Mouse (Mus musculus): ENCODE results near the gene Dcdc2b. TPM values are rescaled to one million over a fixed set of nuclear protein-coding genes. Genes with fewer than 3 reads are reported as not detected.

Dcdc2b gene
- polyA plus RNA-seq, 1 experiment from 2014 or later, result 2.3 TPM

DNA sequence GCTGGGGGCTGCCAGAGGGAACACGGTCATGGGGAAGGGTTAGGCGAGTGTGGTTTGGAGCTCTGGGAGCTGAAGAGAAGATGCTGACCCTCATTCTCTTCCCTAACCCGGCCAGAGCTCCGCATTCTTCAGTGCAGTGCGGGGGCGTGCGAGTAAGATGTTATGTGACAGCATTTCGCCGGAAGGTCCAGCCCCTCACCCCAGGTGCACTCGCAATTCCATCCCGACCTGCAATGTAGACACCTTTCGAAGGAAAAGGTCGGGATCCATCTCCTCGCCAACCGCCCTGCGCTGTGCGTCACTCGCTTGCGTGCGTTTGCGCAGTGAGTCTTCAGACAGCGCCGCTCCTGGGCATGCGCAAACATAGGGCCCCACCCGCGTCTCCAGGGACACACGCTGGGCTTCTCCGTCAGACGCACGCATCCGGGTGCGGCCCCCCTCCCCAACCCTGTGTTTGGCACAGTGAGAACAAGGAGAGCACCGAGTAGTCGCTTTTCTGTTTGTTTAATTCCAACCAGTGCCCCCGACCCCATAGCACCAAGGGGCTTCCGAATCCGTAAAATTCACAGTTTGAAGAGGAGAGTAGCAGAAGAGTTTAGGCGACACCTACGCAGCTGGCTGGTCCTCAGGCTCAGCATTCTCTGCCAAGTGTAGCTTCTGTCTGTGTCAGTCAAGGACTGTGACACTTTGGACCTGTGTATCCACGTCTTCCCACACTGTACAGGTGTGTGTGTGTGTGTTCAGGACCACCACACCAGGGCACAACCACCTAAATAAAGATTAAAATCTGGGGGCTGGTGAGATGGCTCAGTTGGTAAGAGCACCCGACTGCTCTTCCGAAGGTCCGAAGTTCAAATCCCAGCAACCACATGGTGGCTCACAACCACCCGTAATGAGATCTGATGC is 5.0 kb upstream of the Dcdc2b start, which contains the start of gene Iqcc:
Iqcc (minus strand) TSS at position 314 of the 906 bp plus-strand sequence.
- Histone ChIP-seq H3K27ac (peak within 1 kb of the TSS; percentile 88), H3K9ac (peak within 1 kb of the TSS; percentile 92), H3K36me3 (peaks cover 22% of the 10 kb centered on the region), H3K27me3 (no peaks in the 10 kb centered on the region), H3K9me3 (no peaks in the 10 kb centered on the region), H3K4me3 (peak within 1 kb of the TSS; percentile 76), H3K4me1 (peaks cover 24% of the 10 kb centered on the region), H3K4me2 (replicated peaks) (peak within 1 kb of the TSS; percentile 88)
- ATAC-seq (ENCODE audit: low FRiP score, low read depth), result peak; percentile 91
- 3% methylated on average over 44 of the region's 44 CpGs for WGBS

DNA sequence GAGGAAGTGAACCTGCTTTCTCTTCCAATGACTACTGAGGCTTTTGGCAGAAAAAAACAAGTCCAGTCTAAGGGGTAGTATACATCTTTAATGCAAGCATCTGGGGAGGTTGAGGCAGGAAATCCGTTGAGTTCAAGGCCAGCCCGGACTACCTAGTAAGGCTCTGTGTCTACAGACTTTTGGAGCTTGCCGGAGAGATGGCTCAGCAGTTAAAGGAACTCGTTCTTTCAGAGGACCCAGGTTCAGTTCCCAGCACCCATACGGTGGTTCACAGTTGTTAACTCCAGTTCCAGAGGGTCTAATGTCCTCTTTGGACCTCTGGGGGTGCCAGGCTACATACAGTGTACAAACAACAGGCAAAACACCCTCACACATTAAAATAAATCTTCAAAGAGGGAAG is 4.0 kb upstream of the Dcdc2b start:
- WGBS, result 94% methylated on average over 5 of the region's 5 CpGs
- H3K36me3 ChIP-seq, result peaks cover 25% of the 10 kb centered on the region
- ATAC-seq (ENCODE audit: low FRiP score, low read depth), result no peak
- no peaks in the 10 kb centered on the region for H3K9me3 ChIP-seq
- peaks cover 20% of the 10 kb centered on the region for H3K4me1 ChIP-seq
- H3K9ac ChIP-seq, result peak overlapping the region; percentile 92
- peak overlapping the region; percentile 88; the same call in 1 of the 2 replicates for H3K27ac ChIP-seq
- peak overlapping the region; percentile 88 for H3K4me2 ChIP-seq (replicated peaks)
- no peaks in the 10 kb centered on the region for H3K27me3 ChIP-seq
- peak overlapping the region; percentile 76 for H3K4me3 ChIP-seq

DNA sequence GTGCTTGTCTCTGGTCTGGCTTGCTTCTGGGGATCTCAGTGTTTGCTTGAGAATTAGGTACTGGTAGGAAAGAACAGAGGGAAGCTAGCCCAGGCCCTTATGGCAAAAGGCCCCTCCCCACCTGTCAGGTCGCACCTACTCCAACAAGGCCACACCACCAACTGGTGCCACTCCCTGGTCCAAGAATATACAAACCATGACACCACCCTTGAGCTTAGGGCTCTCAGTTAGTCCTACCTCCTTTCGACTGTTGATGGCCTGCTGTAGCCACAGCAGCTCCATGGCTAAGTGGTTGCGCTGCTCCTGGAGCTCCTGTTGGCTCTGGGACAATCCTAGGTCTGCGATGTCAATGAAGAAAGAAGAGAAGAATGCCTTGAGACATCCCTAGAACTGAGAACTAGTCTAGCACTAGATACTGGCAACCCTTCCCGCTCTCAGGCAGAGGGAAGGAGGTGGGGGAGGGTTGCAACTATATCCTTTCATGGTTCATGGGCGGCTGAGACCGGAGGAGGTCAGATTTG is 3.1 kb upstream of the Dcdc2b start:
- Histone ChIP-seq H3K27me3 (no peaks in the 10 kb centered on the region), H3K27ac (no peak overlapping the region), H3K36me3 (peaks cover 25% of the 10 kb centered on the region), H3K4me2 (replicated peaks) (no peak overlapping the region), H3K9ac (no peak overlapping the region), H3K4me1 (peaks cover 11% of the 10 kb centered on the region), H3K9me3 (no peaks in the 10 kb centered on the region), H3K4me3 (no peak overlapping the region)
- 96% methylated on average over 7 of the region's 7 CpGs for WGBS
- no peak for ATAC-seq (ENCODE audit: low FRiP score, low read depth)

DNA sequence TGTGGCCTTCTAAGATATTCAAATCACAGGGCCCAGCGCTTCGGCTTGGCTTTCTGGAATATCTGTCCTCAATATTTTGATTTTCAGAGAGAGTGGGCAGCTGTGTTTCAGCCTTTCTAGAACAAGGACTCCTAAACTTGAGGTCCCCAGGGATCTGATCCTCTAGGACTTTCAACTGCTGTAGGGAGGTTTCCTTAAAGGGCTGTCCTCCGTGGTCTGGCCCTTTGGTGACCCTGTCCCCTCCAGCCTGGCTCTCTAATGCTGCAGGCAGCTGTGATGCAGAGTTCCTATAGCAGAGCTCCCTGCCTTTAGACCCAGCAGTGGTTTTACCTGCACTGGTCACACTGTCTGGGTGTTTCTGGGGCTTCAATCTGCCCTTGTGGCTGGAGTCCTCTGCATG is 2.6 kb upstream of the Dcdc2b start:
- Histone ChIP-seq H3K27me3 (no peaks in the 10 kb centered on the region), H3K4me1 (peaks cover 9% of the 10 kb centered on the region), H3K36me3 (peaks cover 25% of the 10 kb centered on the region), H3K9ac (no peak overlapping the region), H3K4me2 (replicated peaks) (no peak overlapping the region), H3K9me3 (no peaks in the 10 kb centered on the region), H3K4me3 (no peak overlapping the region), H3K27ac (no peak overlapping the region)
- WGBS, result 94% methylated on average over 3 of the region's 3 CpGs
- ATAC-seq (ENCODE audit: low FRiP score, low read depth), result no peak

DNA sequence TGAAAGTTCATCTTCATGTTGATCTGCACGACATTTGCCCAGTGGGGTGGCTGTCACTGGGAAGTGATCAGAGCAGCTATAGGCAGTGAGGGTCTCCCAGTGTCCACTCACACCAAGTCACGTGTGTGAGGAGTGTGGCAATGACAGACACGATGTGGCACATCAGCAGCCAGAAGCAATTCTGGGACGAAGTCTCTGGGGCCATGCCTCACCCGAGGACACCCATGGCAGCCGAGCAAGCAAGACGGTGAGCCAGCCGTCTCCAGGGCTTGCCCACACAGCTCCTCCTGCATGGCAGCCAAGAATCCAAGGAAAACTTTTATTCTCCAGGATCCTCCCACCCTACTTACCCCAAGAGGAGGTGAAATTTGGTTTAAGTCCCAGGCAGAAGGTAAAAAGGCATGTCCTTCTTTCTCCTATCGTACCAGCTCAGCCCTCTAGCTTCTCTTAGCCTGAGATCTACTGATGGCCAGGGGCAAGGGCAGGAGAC is 1.8 kb upstream of the Dcdc2b start:
- Histone ChIP-seq H3K9ac (0 out of 2 replicates have a peak overlapping the region, but pooled peaks have one; percentile 8), H3K9me3 (no peaks in the 10 kb centered on the region), H3K4me1 (peaks cover 9% of the 10 kb centered on the region), H3K36me3 (peaks cover 25% of the 10 kb centered on the region), H3K4me3 (no peak overlapping the region), H3K4me2 (replicated peaks) (no peak overlapping the region), H3K27me3 (no peaks in the 10 kb centered on the region), H3K27ac (no peak overlapping the region)
- ATAC-seq (ENCODE audit: low FRiP score, low read depth), result no peak
- 91% methylated on average over 9 of the region's 9 CpGs for WGBS

DNA sequence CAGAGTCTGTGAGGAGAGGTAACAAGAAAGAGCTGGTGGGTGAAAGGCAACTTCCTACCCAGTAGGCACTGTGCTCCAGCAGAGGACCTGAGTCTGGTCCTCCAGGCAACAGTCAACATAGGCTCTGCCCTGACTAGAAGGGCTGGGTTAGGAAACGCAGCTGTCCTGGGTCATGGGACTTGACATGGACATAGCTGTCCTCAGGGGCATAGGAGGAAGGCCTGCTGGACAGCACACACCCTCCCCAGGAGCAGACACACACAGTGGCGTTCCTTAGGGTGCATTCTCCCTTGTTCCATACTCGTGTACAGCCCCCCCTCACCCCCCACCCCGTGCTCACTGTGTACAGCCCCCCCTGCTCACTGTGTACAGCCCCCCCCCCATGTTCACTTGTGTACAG is 3.6 kb downstream of the Dcdc2b start:
- ATAC-seq (ENCODE audit: low FRiP score, low read depth), result no peak
- Histone ChIP-seq H3K4me1 (no peaks in the 10 kb centered on the region), H3K27me3 (no peaks in the 10 kb centered on the region), H3K4me2 (replicated peaks) (no peak overlapping the region), H3K9ac (no peak overlapping the region), H3K36me3 (peaks cover 46% of the 10 kb centered on the region), H3K27ac (no peak overlapping the region), H3K9me3 (no peaks in the 10 kb centered on the region), H3K4me3 (no peak overlapping the region)
- 72% methylated on average over 3 of the region's 4 CpGs for WGBS

DNA sequence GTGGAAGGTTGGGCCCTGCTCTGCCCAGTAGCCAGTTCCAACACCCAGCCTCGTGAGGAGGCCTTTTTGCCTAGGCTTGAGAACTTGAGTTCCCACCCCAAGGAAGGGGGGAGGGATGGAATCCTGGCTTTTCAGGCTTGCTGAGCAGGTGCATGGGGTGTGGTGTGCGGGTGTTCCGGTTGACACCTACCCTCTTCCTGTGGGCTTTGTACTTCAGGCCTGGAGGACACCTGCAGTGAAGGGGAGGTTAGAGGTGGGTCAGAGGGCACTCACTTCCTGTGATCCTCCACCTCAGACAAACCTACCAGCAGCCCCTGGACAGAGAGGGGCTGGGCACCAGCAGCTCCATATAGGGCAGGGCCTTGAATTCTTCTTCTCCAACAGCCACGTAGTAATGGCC is 4.0 kb downstream of the Dcdc2b start:
- Histone ChIP-seq H3K27ac (no peak overlapping the region), H3K9me3 (no peaks in the 10 kb centered on the region), H3K4me1 (no peaks in the 10 kb centered on the region), H3K4me2 (replicated peaks) (no peak overlapping the region), H3K9ac (no peak overlapping the region), H3K36me3 (peaks cover 49% of the 10 kb centered on the region), H3K4me3 (no peak overlapping the region), H3K27me3 (no peaks in the 10 kb centered on the region)
- 68% methylated on average over 4 of the region's 4 CpGs for WGBS
- ATAC-seq (ENCODE audit: low FRiP score, low read depth), result no peak

DNA sequence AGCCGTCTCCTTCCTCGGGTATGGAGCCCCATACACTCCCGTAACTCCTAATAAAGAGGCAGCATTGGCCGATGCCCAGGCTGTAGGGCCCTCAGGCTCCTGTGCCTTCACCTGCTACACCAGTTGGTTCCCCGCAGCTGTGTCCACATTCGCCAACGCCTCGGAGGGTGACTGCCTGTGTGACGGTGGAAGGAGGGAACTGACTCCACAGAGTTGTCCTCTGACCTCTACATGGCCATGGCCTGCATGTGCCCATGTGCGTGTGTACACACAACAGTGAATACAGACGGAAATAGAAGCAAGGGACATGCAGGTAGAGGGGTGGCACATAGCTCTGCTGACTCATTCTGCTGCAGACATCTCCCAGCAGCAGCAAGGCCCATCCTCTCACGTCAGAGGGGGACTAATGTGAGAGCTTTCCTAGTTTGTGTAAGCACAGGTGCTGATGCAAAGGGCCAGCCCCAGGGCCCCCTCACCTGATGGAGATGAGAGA is 4.9 kb downstream of the Dcdc2b start:
- H3K4me3 ChIP-seq, result no peak overlapping the region
- no peak for ATAC-seq (ENCODE audit: low FRiP score, low read depth)
- WGBS, result 81% methylated on average over 12 of the region's 12 CpGs
- H3K9me3 ChIP-seq, result no peaks in the 10 kb centered on the region
- H3K4me1 ChIP-seq, result no peaks in the 10 kb centered on the region
- no peak overlapping the region for H3K4me2 ChIP-seq (replicated peaks)
- no peaks in the 10 kb centered on the region for H3K27me3 ChIP-seq
- peak overlapping the region; percentile 45; the same call in 1 of the 2 replicates for H3K9ac ChIP-seq
- no peak overlapping the region for H3K27ac ChIP-seq
- H3K36me3 ChIP-seq, result peaks cover 54% of the 10 kb centered on the region

DNA sequence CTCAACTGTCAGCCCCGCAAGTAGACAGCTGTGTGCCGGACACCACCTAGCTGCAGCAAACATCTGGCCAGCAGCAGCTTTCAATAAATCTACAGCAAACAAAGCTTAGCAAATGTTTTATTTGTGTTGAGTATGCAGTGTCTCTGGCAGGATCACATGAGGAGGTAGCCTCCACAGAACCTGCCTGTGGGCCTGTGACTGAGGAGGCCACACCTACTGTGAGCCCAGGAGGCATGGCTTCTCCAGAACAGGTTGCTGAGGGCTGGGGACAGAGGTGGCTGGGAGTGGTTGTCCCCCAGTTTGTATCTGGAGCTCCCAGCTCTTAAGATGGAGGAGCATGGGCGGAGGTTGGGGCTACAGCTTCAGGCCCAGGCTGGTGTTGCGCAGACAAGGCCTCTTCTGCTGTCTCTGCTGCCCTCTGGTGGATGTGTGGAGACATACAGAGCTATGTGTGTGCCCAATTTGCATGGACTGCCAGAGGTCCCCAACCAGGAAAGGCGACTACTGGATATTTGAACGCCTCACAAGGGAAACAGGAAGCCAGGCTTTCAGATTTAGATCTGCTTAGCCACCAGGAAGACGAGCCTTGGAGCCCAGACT is 5.5 kb downstream of the Dcdc2b start:
- Histone ChIP-seq H3K4me2 (replicated peaks) (no peak overlapping the region), H3K9ac (peak overlapping the region; percentile 45), H3K4me1 (no peaks in the 10 kb centered on the region), H3K27me3 (no peaks in the 10 kb centered on the region), H3K4me3 (no peak overlapping the region), H3K9me3 (no peaks in the 10 kb centered on the region), H3K27ac (peak overlapping the region; percentile 48; the same call in 1 of the 2 replicates), H3K36me3 (peaks cover 57% of the 10 kb centered on the region)
- WGBS, result 36% methylated on average over 7 of the region's 7 CpGs
- ATAC-seq (ENCODE audit: low FRiP score, low read depth), result peak; percentile 87

DNA sequence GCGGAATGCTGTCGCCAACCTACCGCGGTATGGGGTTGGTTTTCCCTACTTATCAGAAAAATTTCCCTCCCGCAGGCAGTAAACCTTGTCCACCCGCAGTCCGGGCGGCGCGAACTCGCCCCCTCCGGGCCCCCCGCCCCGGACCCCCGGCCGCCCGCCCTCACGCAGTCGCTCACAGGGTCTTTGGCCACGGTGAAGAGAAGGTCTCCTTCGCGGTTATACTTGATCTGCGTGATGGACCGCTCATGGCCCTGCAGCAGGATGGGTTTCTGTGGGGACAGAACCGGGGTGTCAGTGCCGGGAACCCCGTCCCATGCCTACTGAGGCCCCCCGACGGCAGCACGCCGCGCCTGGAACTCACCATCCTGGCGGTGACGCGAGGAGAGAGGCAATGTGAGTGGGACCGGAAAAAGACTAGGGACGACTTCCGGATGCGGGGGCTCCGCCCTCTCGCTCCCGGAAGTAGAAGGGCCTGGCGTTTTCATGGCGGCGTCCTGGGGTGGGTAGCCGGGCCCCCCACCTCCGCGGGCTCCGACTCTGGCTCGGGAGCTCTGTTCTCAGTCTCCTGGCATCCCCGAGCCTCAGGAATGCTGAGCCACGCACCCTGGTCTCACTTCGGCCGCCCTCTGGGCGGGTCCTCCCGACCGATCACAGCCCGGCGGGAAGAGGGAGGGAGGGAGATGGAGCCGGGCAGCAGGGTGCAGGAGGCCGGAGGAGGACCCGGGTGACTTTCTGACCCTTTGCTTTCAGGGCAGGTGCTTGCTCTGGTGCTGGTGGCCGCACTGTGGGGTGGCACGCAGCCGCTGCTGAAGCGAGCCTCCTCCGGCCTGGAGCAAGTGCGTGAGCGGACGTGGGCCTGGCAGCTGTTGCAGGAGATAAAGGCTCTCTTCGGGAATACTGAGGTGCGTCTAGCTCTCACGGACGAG is 13.6 kb downstream of the Dcdc2b start, which contains the start of the genes Eif3i and Tmem234:
Eif3i (minus strand) TSS at position 416 of the 926 bp plus-strand sequence.
Tmem234 (plus strand) TSS at position 436 of the 926 bp plus-strand sequence.
- Histone ChIP-seq H3K27ac (peak within 1 kb of the TSS; percentile 70), H3K9ac (peak within 1 kb of the TSS; percentile 93), H3K9me3 (no peaks in the 10 kb centered on the region), H3K27me3 (no peaks in the 10 kb centered on the region), H3K4me2 (replicated peaks) (peak within 1 kb of the TSS; percentile 88), H3K4me1 (peaks cover 31% of the 10 kb centered on the region), H3K36me3 (peaks cover 65% of the 10 kb centered on the region), H3K4me3 (peak within 1 kb of the TSS; percentile 98)
- WGBS, result under 1% methylated on average over 74 of the region's 74 CpGs
- peak; percentile 89 for ATAC-seq (ENCODE audit: low FRiP score, low read depth)

DNA sequence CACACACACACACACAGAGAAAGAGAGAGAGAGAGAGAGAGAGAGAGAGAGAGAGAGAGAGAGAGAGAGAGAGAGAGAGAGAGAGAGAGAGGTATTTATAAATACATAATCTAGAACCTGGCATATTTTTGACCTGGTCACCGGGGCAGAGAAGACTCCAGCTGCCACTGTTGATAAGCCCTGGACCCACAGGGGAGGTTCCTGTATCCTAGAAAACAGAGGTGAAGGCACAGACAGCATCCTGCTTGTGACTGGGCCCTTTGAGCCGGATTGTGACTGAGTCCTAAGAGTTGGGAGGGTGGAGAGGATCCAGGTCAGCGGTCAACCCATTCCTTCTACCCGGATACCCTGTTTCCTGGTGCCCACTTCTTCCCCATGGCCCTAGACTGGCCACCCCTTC is 25.2 kb downstream of the Dcdc2b start:
- WGBS, result 79% methylated on average over 4 of the region's 4 CpGs
- H3K4me3 ChIP-seq, result no peak overlapping the region
- H3K4me2 ChIP-seq (replicated peaks), result no peak overlapping the region
- H3K27me3 ChIP-seq, result no peaks in the 10 kb centered on the region
- no peaks in the 10 kb centered on the region for H3K9me3 ChIP-seq
- H3K27ac ChIP-seq, result no peak overlapping the region
- H3K4me1 ChIP-seq, result peaks cover 12% of the 10 kb centered on the region
- ATAC-seq (ENCODE audit: low FRiP score, low read depth), result no peak
- H3K36me3 ChIP-seq, result peaks cover 40% of the 10 kb centered on the region
- no peak overlapping the region for H3K9ac ChIP-seq
